Comparison of ENCODE assay signal across 32 mouse cellular contexts in genomic region chr16:91490897-91491296, GRCm38 (mm10). TPM values are rescaled to one million over a fixed set of nuclear protein-coding genes. Genes with fewer than 3 reads are reported as not detected.
DNase-seq lines count a peak whose midpoint lies in the region; ATAC-seq and TF ChIP-seq lines count a peak whose summit lies in the region.
"Had no signal": no experiment of that assay in that cellular context is flagged by ENCODE, and none has a peak within 500 bp of the region (broad histone marks: within the 10 kb centered on the region; RNA-seq: fewer than 3 reads in every experiment).

No protein-coding gene starts in this region.

- no peak; the same call in 1 of the 2 replicates for TF ChIP-seq RAD21 in CH12.LX (IDR thresholded peaks at IDR 0.05; ENCODE audit: low read depth, low read length)

- in situ Hi-C loops in CH12.LX (cut with MboI; ENCODE audit: low pct_ligation_motif_present, low pct_unique_long_range_greater_than_20kb, low sequenced_read_pairs) = no loop called here

- peaks cover 4% of the 10 kb centered on the region for H3K9me3 ChIP-seq in CH12.LX (replicated peaks; ENCODE audit: low read length)
- H3K9me3 ChIP-seq: embryonic facial prominence, embryonic 12.5 days; heart, embryonic 12.5 days; hindbrain, embryonic 13.5 days; limb, embryonic 10.5 days; limb, embryonic 15.5 days; midbrain, embryonic 13.5 days had no signal

- peaks cover 58% of the 10 kb centered on the region for H3K36me3 ChIP-seq in thymus, adult 2 months (ENCODE audit: control insufficient read depth, insufficient read depth, low read length)
- peaks cover 44 to 88% of the 10 kb centered on the region in 2 experiments for H3K36me3 ChIP-seq in CH12.LX (replicated peaks in 1 of 2; ENCODE audit: control insufficient read depth in 1 of 2, insufficient read depth in 1 of 2, low read length in 1 of 2)

- no peak for TF ChIP-seq CTCF in thymus, adult 2 months (IDR thresholded peaks at IDR 0.05; ENCODE audit: borderline replicate concordance, control insufficient read depth, extremely low read depth, insufficient read depth, low read length, poor library complexity)
- TF ChIP-seq CTCF in CH12.LX (conservative IDR thresholded peaks at IDR 0.05 in 1 of 2, IDR thresholded peaks at IDR 0.05 in 1 of 2; ENCODE audit: low read depth in 2 of 2, low read length in 2 of 2) = no peak

- peaks cover 15% of the 10 kb centered on the region for H3K4me1 ChIP-seq in thymus, adult 2 months (replicated peaks; ENCODE audit: control insufficient read depth, insufficient read depth, low read length)
- peaks cover 15 to 47% of the 10 kb centered on the region in 2 experiments for H3K4me1 ChIP-seq in CH12.LX (ENCODE audit: control insufficient read depth in 1 of 2, insufficient read depth in 2 of 2)

- H3K79me2 ChIP-seq in CH12.LX (replicated peaks; ENCODE audit: control insufficient read depth, extremely low read depth, insufficient read depth, poor library complexity, severe bottlenecking) = peaks cover 21% of the 10 kb centered on the region

- H3K4me2 ChIP-seq in CH12.LX (ENCODE audit: insufficient read depth, low read depth, poor library complexity, severe bottlenecking) = no peak overlapping the region
- H3K4me2 ChIP-seq: embryonic facial prominence, embryonic 12.5 days; heart, embryonic 12.5 days; hindbrain, embryonic 13.5 days; limb, embryonic 15.5 days; midbrain, embryonic 13.5 days had no signal

- no peak overlapping the region for H3K9ac ChIP-seq in CH12.LX (ENCODE audit: insufficient read depth, low read depth)
- H3K9ac ChIP-seq: embryonic facial prominence, embryonic 12.5 days; heart, embryonic 12.5 days; hindbrain, embryonic 13.5 days; limb, embryonic 15.5 days; liver, embryonic 14.5 days; midbrain, embryonic 13.5 days had no signal

- peak overlapping the region; percentile 46 for H3K27ac ChIP-seq in thymus, adult 2 months (ENCODE audit: control insufficient read depth, insufficient read depth, low read length)
- H3K27ac ChIP-seq in CH12.LX (ENCODE audit: insufficient read depth, low read depth) = no peak overlapping the region
- H3K27ac ChIP-seq: embryonic facial prominence, embryonic 12.5 days; gastrocnemius, adult 2 months; heart, adult 2 months; hindbrain, embryonic 13.5 days; limb, embryonic 10.5 days; limb, embryonic 15.5 days; liver, embryonic 14.5 days; macrophage; midbrain, embryonic 13.5 days had no signal

- H3K27me3 ChIP-seq in thymus, adult 2 months (ENCODE audit: control insufficient read depth, insufficient read depth, low read length) = no peaks in the 10 kb centered on the region
- no peaks in the 10 kb centered on the region for H3K27me3 ChIP-seq in CH12.LX (replicated peaks)
- H3K27me3 ChIP-seq: embryonic facial prominence, embryonic 12.5 days; heart, embryonic 12.5 days; hindbrain, embryonic 13.5 days; limb, embryonic 15.5 days; midbrain, embryonic 13.5 days had no signal

- dilution Hi-C loops in CH12.LX (cut with MboI; ENCODE audit: extremely low pct_ligation_motif_present, extremely low pct_unique_long_range_greater_than_20kb, low sequenced_read_pairs) = no loop called here

- WGBS in thymus, adult 2 months = 13% methylated on average over 4 of the region's 4 CpGs

- peak; percentile 88 for ATAC-seq in inflammation-experienced regulatory T-cells, adult 6 months
- ATAC-seq: forebrain, embryonic 14.5 days; midbrain, embryonic 13.5 days had no signal

- no peak for DNase-seq in thymus, adult 2 months
- no peak for DNase-seq in thymus, postnatal 4 days
- peak; percentile 82 for DNase-seq in CD4-positive, CD25-positive, alpha-beta regulatory T cell, adult 2 months (ENCODE audit: low read depth, low spot score)
- DNase-seq in CH12.LX (ENCODE audit: extremely low read depth) = peak; percentile 30
- no peak for DNase-seq in urinary bladder, postnatal 36 days (ENCODE audit: low spot score in 2 of 2)
- no peak for DNase-seq in left cerebral cortex, adult 9 months (ENCODE audit: low spot score in 2 of 2)
- DNase-seq: adrenal gland, postnatal 10 days; B cell, adult 2 months; cerebellum, adult 11 months; cerebellum, adult 9-10 months; cerebellum, postnatal 36 days; embryo, embryonic 11 days; gastrocnemius, adult 2 months; heart, adult 2 months; heart, postnatal 4 days; kidney, adult 11 months; kidney, postnatal 10 days; layer of hippocampus, postnatal 36 days; lung, adult 2 months; lung, postnatal 10 days; retina, postnatal 1 day; right cerebral cortex, postnatal 14 days had no signal

- peak; percentile 70 for TF ChIP-seq EP300 in CH12.LX (IDR thresholded peaks at IDR 0.05; ENCODE audit: low read length)

- TF ChIP-seq POLR2A in thymus, adult 2 months (IDR thresholded peaks at IDR 0.05; ENCODE audit: control insufficient read depth, extremely low read depth, insufficient read depth, low read length, poor library complexity) = no peak
- TF ChIP-seq POLR2A in CH12.LX (IDR thresholded peaks at IDR 0.05; ENCODE audit: low read depth, low read length) = no peak

- no peak overlapping the region for H3K4me3 ChIP-seq in thymus, adult 2 months (ENCODE audit: control insufficient read depth, insufficient read depth, low read length)
- no peak overlapping the region for H3K4me3 ChIP-seq in CH12.LX (replicated peaks in 1 of 3; ENCODE audit: low read depth in 2 of 3, low read length in 2 of 3, poor library complexity in 1 of 3)
- H3K4me3 ChIP-seq: embryonic facial prominence, embryonic 12.5 days; gastrocnemius, adult 2 months; heart, adult 2 months; heart, embryonic 12.5 days; hindbrain, embryonic 13.5 days; limb, embryonic 10.5 days; limb, embryonic 15.5 days; midbrain, embryonic 13.5 days had no signal

TF ChIP-seq in CH12.LX, 34 proteins besides CTCF, POLR2A, EP300 and RAD21:
- TF ChIP-seq E2F4 (IDR thresholded peaks at IDR 0.05; ENCODE audit: insufficient replicate concordance, low read depth, low read length) (no peak), MAZ (IDR thresholded peaks at IDR 0.05; ENCODE audit: low read depth, low read length) (0 out of 2 replicates have a peak, but pooled peaks have one; percentile 49), USF1 (IDR thresholded peaks at IDR 0.05; ENCODE audit: low read depth, low read length) (no peak), ELF1 (IDR thresholded peaks at IDR 0.05; ENCODE audit: low read depth, low read length) (no peak; the same call in 1 of the 2 replicates), ZMIZ1 (IDR thresholded peaks at IDR 0.05; ENCODE audit: low read depth, low read length) (no peak), PAX5 (IDR thresholded peaks at IDR 0.05; ENCODE audit: low read length) (no peak), RCOR1 (conservative IDR thresholded peaks at IDR 0.05; ENCODE audit: low read depth, low read length) (peak; percentile 53; the same call in 1 of the 2 replicates), JUN (IDR thresholded peaks at IDR 0.05; ENCODE audit: insufficient read depth, low read depth, low read length) (no peak), ZC3H11A (IDR thresholded peaks at IDR 0.05; ENCODE audit: low read depth, low read length) (no peak), HCFC1 (IDR thresholded peaks at IDR 0.05; ENCODE audit: low read depth, low read length) (no peak), IRF4 (IDR thresholded peaks at IDR 0.05; ENCODE audit: low read depth, low read length) (peak; percentile 68; the same call in 1 of the 2 replicates), MXI1 (IDR thresholded peaks at IDR 0.05; ENCODE audit: low read depth, low read length) (peak; percentile 35; the same call in 1 of the 2 replicates), BHLHE40 (IDR thresholded peaks at IDR 0.05; ENCODE audit: low read depth, low read length) (peak; percentile 48; the same call in 1 of the 2 replicates), GABPA (IDR thresholded peaks at IDR 0.05; ENCODE audit: insufficient replicate concordance, low read depth, low read length) (no peak), TCF12 (IDR thresholded peaks at IDR 0.05; ENCODE audit: low read depth, low read length) (peak; percentile 48; the same call in 1 of the 2 replicates), MEF2A (IDR thresholded peaks at IDR 0.05; ENCODE audit: borderline replicate concordance, low read depth, low read length) (peak; percentile 67; the same call in 1 of the 2 replicates), ZKSCAN1 (IDR thresholded peaks at IDR 0.05; ENCODE audit: borderline replicate concordance, low read depth, low read length) (no peak), SIN3A (IDR thresholded peaks at IDR 0.05; ENCODE audit: low read length) (no peak; the same call in 1 of the 2 replicates), CHD1 (IDR thresholded peaks at IDR 0.05; ENCODE audit: low read depth, low read length) (no peak), SMC3 (IDR thresholded peaks at IDR 0.05; ENCODE audit: low read depth, low read length) (peak; percentile 1), ZNF384 (IDR thresholded peaks at IDR 0.05; ENCODE audit: low read depth, low read length) (peak; percentile 85), ETS1 (conservative IDR thresholded peaks at IDR 0.05; ENCODE audit: low read depth, low read length) (peak; percentile 76), USF2 (conservative IDR thresholded peaks at IDR 0.05; ENCODE audit: low read depth, low read length) (no peak), MYC (IDR thresholded peaks at IDR 0.05; ENCODE audit: low read depth, low read length) (no peak), MAFK (IDR thresholded peaks at IDR 0.05; ENCODE audit: insufficient replicate concordance, low read length) (0 out of 2 replicates have a peak, but pooled peaks have one; percentile 14), UBTF (IDR thresholded peaks at IDR 0.05; ENCODE audit: low read depth, low read length) (no peak), NELFE (IDR thresholded peaks at IDR 0.05; ENCODE audit: low read depth, low read length) (no peak), KAT2A (IDR thresholded peaks at IDR 0.05; ENCODE audit: insufficient replicate concordance, low read length) (no peak)

RNA-seq across cellular contexts. Expression of gene Ifnar1, which starts 5.9 kb away (rescaled TPM):
- polyA plus RNA-seq in thymus, adult 2 months (2012; rRNA removed) = 47.0 and 49.1 TPM in 2 replicates
- total RNA-seq in CH12.LX (2012; rRNA removed) (32.1 and 32.8 TPM in 2 replicates), CH12.LX (2014; rRNA removed) (34.9 and 40.3 TPM in 2 replicates)
- polyA plus RNA-seq in CH12.LX (2012; ENCODE audit: insufficient read length, low read depth) = 40.1 and 49.4 TPM in 2 replicates
- polyA plus RNA-seq in inflammation-experienced regulatory T-cells, adult 6 months (2017; shearing (Covaris generic)) = 10 to 100 TPM; 61.2 to 75.3 (median 62.6) TPM

RNA-seq across cellular contexts. Expression of gene Ifngr2, which starts 56.0 kb away (rescaled TPM):
- polyA plus RNA-seq in thymus, adult 2 months (2012; rRNA removed) = 33.4 and 34.4 TPM in 2 replicates
- total RNA-seq in CH12.LX (2012; rRNA removed) (26.3 and 36.1 TPM in 2 replicates), CH12.LX (2014; rRNA removed) (29.6 and 32.1 TPM in 2 replicates)
- polyA plus RNA-seq in CH12.LX (2012; ENCODE audit: insufficient read length, low read depth) = 38.8 and 39.2 TPM in 2 replicates
- polyA plus RNA-seq in inflammation-experienced regulatory T-cells, adult 6 months (2017; shearing (Covaris generic)) = 10 to 100 TPM in 2 of 3 experiments, 1 to 10 TPM in 1; 3.4 to 30.9 (median 14.7) TPM

Comparison
In these comparisons a context has a peak if more than half of its experiments do, and no peak if none do; other contexts are left out.
1. DNase-seq: peak in CD4-positive, CD25-positive, alpha-beta regulatory T cell, adult 2 months (single experiment) and CH12.LX (single experiment); none in thymus, adult 2 months (single experiment), thymus, postnatal 4 days (single experiment), urinary bladder, postnatal 36 days (0 of 2) and left cerebral cortex, adult 9 months (0 of 2).